Mouse (Mus musculus) olfactory bulb, adult 2 months (tissue): ENCODE measurements around the gene Kif17.

Source experiments
- CTCF ChIP-seq: fragments of 200-500 bp; IDR thresholded peaks from 2 replicates; pipeline ENCODE4 v1.5.1; 2012; ENCODE audit warnings: low read depth, mild to moderate bottlenecking, low read length, moderate library complexity; ENCODE audit not compliant: insufficient read depth
- POLR2A ChIP-seq: fragments of 200-500 bp; IDR thresholded peaks from 2 replicates; pipeline ENCODE4 v1.6.1; 2012; ENCODE audit warnings: mild to moderate bottlenecking, low read depth, low read length, moderate library complexity; ENCODE audit not compliant: insufficient read depth

DNA sequence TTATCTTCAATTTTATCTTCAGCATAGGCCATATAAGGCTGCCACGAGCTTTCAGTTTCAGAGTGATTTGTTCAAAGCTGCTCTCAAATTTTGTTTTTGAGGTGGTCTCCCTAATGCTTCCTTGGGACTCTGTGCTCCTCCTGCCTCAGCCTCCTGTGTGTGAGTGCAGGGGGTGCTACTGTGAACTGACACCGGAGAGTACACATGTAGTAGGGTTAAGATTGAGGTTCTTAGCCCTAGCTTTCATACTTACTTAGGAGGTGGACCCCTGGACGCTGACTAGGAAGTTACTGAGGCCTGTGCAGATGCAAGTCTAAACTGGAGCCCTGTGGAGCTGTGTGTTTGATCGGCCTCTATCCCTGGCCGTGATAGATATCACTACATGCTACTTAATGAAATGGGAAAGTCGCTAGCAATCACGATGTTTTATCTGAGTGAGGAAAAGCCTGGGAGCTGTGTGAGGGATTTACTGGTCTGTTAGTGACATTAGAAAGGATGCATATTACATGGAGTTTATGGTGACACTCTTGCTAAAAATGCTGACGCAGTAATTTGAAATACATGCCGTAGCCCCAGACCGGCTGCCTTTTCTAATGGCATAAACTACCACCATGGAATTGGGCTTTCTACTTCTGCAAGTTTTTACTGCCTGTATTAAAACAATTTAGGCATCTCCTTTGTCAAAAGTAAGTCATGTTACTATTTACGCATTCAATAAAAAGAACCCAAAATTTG, 32.1 kb upstream of the Kif17 start:
- TF ChIP-seq POLR2A (no peak), CTCF (no peak)
